In the genomic region with DNA sequence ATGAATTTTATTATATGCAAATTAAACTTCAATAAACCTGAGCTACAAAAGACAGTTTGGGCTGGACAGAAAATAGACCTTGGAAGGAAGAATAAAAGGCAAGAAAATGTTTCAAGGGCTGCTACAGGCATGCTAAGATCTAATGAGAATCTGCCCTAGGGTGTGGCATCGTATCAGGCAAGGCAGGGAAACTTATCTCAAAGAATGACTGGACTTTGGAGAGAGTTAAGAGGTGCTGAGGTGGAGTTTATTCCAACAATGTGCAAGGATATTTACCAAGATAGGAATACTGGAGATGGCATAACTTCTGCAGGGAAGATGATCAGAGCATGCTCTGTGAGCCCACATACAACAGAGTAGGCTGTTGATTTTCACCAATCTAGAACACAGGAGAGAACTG, we compare ENCODE assay signal across 27 mouse cellular contexts.
DNase-seq lines count a peak whose midpoint lies in the region; ATAC-seq and TF ChIP-seq lines count a peak whose summit lies in the region.
"Had no signal": no experiment of that assay in that cellular context is flagged by ENCODE, and none has a peak within 500 bp of the region (broad histone marks: within the 10 kb centered on the region; RNA-seq: fewer than 3 reads in every experiment).

No protein-coding gene starts in this region.

- WGBS in liver, embryonic 13.5 days (ENCODE audit: insufficient replicate concordance) = 31% methylated on average over 1 of the region's 1 CpGs
- WGBS in liver, postnatal 0 days (ENCODE audit: insufficient replicate concordance) = 63% methylated on average over 1 of the region's 1 CpGs
- WGBS in intestine, embryonic 16.5 days = 63% methylated on average over 1 of the region's 1 CpGs

- no peak overlapping the region for H3K27ac ChIP-seq in liver, embryonic 13.5 days
- H3K27ac ChIP-seq in liver, postnatal 0 days (ENCODE audit: low read depth) = no peak overlapping the region
- no peak overlapping the region; the same call in 1 of the 2 replicates for H3K27ac ChIP-seq in intestine, embryonic 16.5 days (ENCODE audit: low read length)
- H3K27ac ChIP-seq: hindbrain, embryonic 15.5 days; left cerebral cortex, adult 2 months; limb, embryonic 12.5 days; liver, embryonic 15.5 days; lung, embryonic 15.5 days; midbrain, embryonic 12.5 days; neural tube, embryonic 13.5 days had no signal

- peaks cover 6% of the 10 kb centered on the region; the same call in 1 of the 2 replicates for H3K36me3 ChIP-seq in liver, embryonic 13.5 days
- peaks cover 4% of the 10 kb centered on the region; the same call in 1 of the 2 replicates for H3K36me3 ChIP-seq in liver, postnatal 0 days (replicated peaks; ENCODE audit: insufficient read depth, low read length)
- H3K36me3 ChIP-seq in intestine, embryonic 16.5 days (ENCODE audit: control insufficient read depth, insufficient read depth, low read length) = peaks cover 3% of the 10 kb centered on the region; the same call in 1 of the 2 replicates
- H3K36me3 ChIP-seq: hindbrain, embryonic 15.5 days; liver, embryonic 15.5 days had no signal

- peak; percentile 80 for ATAC-seq in liver, embryonic 13.5 days (ENCODE audit: low read depth)
- ATAC-seq in liver, postnatal 0 days = no peak
- ATAC-seq in intestine, embryonic 16.5 days = peak; percentile 87
- ATAC-seq: activated CD4-positive, CD25-positive, alpha-beta regulatory T cell, adult 4 months; forebrain, embryonic 14.5 days had no signal

- H3K4me3 ChIP-seq in liver, embryonic 13.5 days (replicated peaks) = no peak overlapping the region
- H3K4me3 ChIP-seq in liver, postnatal 0 days (ENCODE audit: low read depth, low read length) = no peak overlapping the region
- H3K4me3 ChIP-seq in intestine, embryonic 16.5 days (ENCODE audit: low read length) = no peak overlapping the region
- H3K4me3 ChIP-seq: heart, embryonic 12.5 days; hindbrain, embryonic 15.5 days; left cerebral cortex, adult 2 months; limb, embryonic 12.5 days; liver, embryonic 15.5 days; lung, embryonic 15.5 days; midbrain, embryonic 12.5 days; neural tube, embryonic 13.5 days had no signal

- peaks cover 6% of the 10 kb centered on the region for H3K9me3 ChIP-seq in liver, embryonic 13.5 days (replicated peaks)
- peaks cover 6% of the 10 kb centered on the region for H3K9me3 ChIP-seq in liver, postnatal 0 days (ENCODE audit: low read length)
- H3K9me3 ChIP-seq in intestine, embryonic 16.5 days (ENCODE audit: control insufficient read depth, low read length) = peaks cover 5% of the 10 kb centered on the region; the same call in 1 of the 2 replicates

- DNase-seq in liver, embryonic 13.5 days = no peak
- no peak for DNase-seq in liver, postnatal 0 days
- DNase-seq in c-Kit-positive CD71-positive TER-119-negative erythroid progenitor cells, embryonic 14.5 days (ENCODE audit: low read depth) = peak; percentile 13
- DNase-seq in adrenal gland, adult 2 months = no peak
- no peak for DNase-seq in cerebellum, postnatal 36 days
- DNase-seq: adrenal gland, adult 8-10 months; B cell, adult 2 months; cerebellum, adult 18-20 months; cerebellum, postnatal 14 days; gastrocnemius, postnatal 14 days; heart, postnatal 10 days; kidney, adult 11 months; kidney, postnatal 14 days; right cerebral cortex, postnatal 4 days; thymus, adult 2 months; thymus, postnatal 4 days had no signal

- no peak overlapping the region for H3K9ac ChIP-seq in liver, embryonic 13.5 days
- no peak overlapping the region for H3K9ac ChIP-seq in liver, postnatal 0 days (replicated peaks)
- no peak overlapping the region for H3K9ac ChIP-seq in intestine, embryonic 16.5 days (ENCODE audit: low read depth, low read length)
- H3K9ac ChIP-seq: heart, embryonic 12.5 days; hindbrain, embryonic 15.5 days; limb, embryonic 12.5 days; liver, embryonic 15.5 days; lung, embryonic 15.5 days; midbrain, embryonic 12.5 days; neural tube, embryonic 13.5 days had no signal

- no peaks in the 10 kb centered on the region for H3K27me3 ChIP-seq in liver, embryonic 13.5 days
- no peaks in the 10 kb centered on the region for H3K27me3 ChIP-seq in liver, postnatal 0 days (ENCODE audit: insufficient read depth, low read length)
- H3K27me3 ChIP-seq in intestine, embryonic 16.5 days (replicated peaks; ENCODE audit: control insufficient read depth, insufficient read depth, low read length) = no peaks in the 10 kb centered on the region
- H3K27me3 ChIP-seq: heart, embryonic 12.5 days; hindbrain, embryonic 15.5 days; limb, embryonic 12.5 days; liver, embryonic 15.5 days; lung, embryonic 15.5 days; midbrain, embryonic 12.5 days; neural tube, embryonic 13.5 days had no signal

- TF ChIP-seq EP300 in liver, postnatal 0 days (IDR thresholded peaks at IDR 0.05; ENCODE audit: low read depth) = no peak

- TF ChIP-seq CTCF in liver, postnatal 0 days (IDR thresholded peaks at IDR 0.05; ENCODE audit: low read depth) = no peak

- H3K4me2 ChIP-seq in liver, embryonic 13.5 days = no peak overlapping the region
- H3K4me2 ChIP-seq in liver, postnatal 0 days (ENCODE audit: low read depth, low read length) = no peak overlapping the region
- H3K4me2 ChIP-seq in intestine, embryonic 16.5 days (ENCODE audit: low read depth, low read length) = no peak overlapping the region
- H3K4me2 ChIP-seq: heart, embryonic 12.5 days; hindbrain, embryonic 15.5 days; limb, embryonic 12.5 days; liver, embryonic 15.5 days; lung, embryonic 15.5 days; midbrain, embryonic 12.5 days; neural tube, embryonic 13.5 days had no signal

- peaks cover 17% of the 10 kb centered on the region for H3K4me1 ChIP-seq in liver, embryonic 13.5 days (replicated peaks)
- H3K4me1 ChIP-seq in liver, postnatal 0 days (ENCODE audit: insufficient read depth) = peaks cover 3% of the 10 kb centered on the region
- H3K4me1 ChIP-seq in intestine, embryonic 16.5 days (ENCODE audit: control insufficient read depth, insufficient read depth, low read length) = peaks cover 10% of the 10 kb centered on the region; the same call in 1 of the 2 replicates
- H3K4me1 ChIP-seq: hindbrain, embryonic 15.5 days; midbrain, embryonic 12.5 days; neural tube, embryonic 13.5 days had no signal
